Mouse (Mus musculus) lung, postnatal 0 days (tissue): ENCODE measurements at regions not wholly inside any gene's neighbourhood (a gene's known extent, or its start where the extent isn't known, plus 50 kb on each side); places are given as distances from the start of the nearest gene placed in this dataset.

Experiments used
- CTCF ChIP-seq: IDR thresholded peaks from 2 replicates; pipeline ENCODE4 v1.5.1; 2016; ENCODE audit warnings: antibody characterized with exemption, mild to moderate bottlenecking
- EP300 ChIP-seq: IDR thresholded peaks from 2 replicates; pipeline ENCODE4 v1.6.1; 2016; ENCODE audit warnings: antibody characterized with exemption, mild to moderate bottlenecking, control low read depth

DNA sequence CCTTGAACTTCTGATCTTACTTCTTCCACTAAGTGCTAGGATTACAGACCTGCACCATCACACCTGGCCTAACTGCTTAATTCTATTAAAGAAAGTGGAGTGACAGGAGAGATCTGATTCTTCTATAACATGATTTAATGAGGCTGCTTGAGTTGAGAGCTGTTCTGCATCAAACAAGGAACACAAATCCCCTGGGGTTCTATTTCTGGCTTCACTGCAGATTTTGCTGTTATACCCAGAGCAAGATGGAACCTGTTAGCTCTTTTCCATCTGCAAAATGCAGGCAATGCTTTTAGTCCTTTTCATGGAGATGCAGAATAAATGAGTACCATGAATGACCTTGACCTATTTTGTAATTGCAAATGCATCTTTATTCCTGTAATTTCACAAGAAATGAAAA is 61.4 kb upstream of the Usp46 start:
- TF ChIP-seq CTCF (no peak), EP300 (no peak)
